Mouse (Mus musculus): Measurements from ENCODE around the gene Fubp1. TPM values are rescaled to one million over a fixed set of nuclear protein-coding genes. Genes with fewer than 3 reads are reported as not detected.

Gene Fubp1
- polyA plus RNA-seq, 1 experiment from 2014 or later = 452 TPM

- no peak for DNase-seq (ENCODE audit: low spot score)
- Histone ChIP-seq H3K4me2 (ENCODE audit: low read depth, severe bottlenecking) (no peak overlapping the region), H3K4me1 (ENCODE audit: control insufficient read depth, insufficient read depth, low read length) (no peaks in the 10 kb centered on the region), H3K9ac (ENCODE audit: low read length) (no peak overlapping the region), H3K27ac (replicated peaks; ENCODE audit: low read depth, low read length) (no peak overlapping the region), H3K36me3 (ENCODE audit: control insufficient read depth, insufficient read depth, low read length) (no peaks in the 10 kb centered on the region), H3K4me3 (ENCODE audit: low read depth, low read length) (no peak overlapping the region), H3K9me3 (ENCODE audit: control insufficient read depth, low read length) (no peaks in the 10 kb centered on the region), H3K27me3 (ENCODE audit: control insufficient read depth, insufficient read depth, low read length) (no peaks in the 10 kb centered on the region)
- WGBS = 71% methylated on average over 3 of the region's 3 CpGs
- ATAC-seq (ENCODE audit: insufficient number of reproducible peaks, low FRiP score, low TSS enrichment, low read depth) = no peak
Observed at GRCm38 (mm10) chr3:152199125-152199524, 11.1 kb upstream of the Fubp1 start.

GRCm38 (mm10) chr3:152201181-152201580, 9.0 kb upstream of the Fubp1 start:
- no peak for ATAC-seq (ENCODE audit: insufficient number of reproducible peaks, low FRiP score, low TSS enrichment, low read depth)
- H3K27ac ChIP-seq (replicated peaks; ENCODE audit: low read depth, low read length) = no peak overlapping the region
- WGBS = 85% methylated on average over 3 of the region's 3 CpGs

GRCm38 (mm10) chr3:152201651-152202050, 8.6 kb upstream of the Fubp1 start:
- ATAC-seq (ENCODE audit: insufficient number of reproducible peaks, low FRiP score, low TSS enrichment, low read depth) (no peak), DNase-seq (ENCODE audit: low spot score) (no peak)
- Histone ChIP-seq H3K36me3 (ENCODE audit: control insufficient read depth, insufficient read depth, low read length) (no peaks in the 10 kb centered on the region), H3K9ac (ENCODE audit: low read length) (no peak overlapping the region), H3K4me3 (ENCODE audit: low read depth, low read length) (no peak overlapping the region), H3K27me3 (ENCODE audit: control insufficient read depth, insufficient read depth, low read length) (no peaks in the 10 kb centered on the region), H3K9me3 (ENCODE audit: control insufficient read depth, low read length) (no peaks in the 10 kb centered on the region), H3K4me1 (ENCODE audit: control insufficient read depth, insufficient read depth, low read length) (no peaks in the 10 kb centered on the region), H3K4me2 (ENCODE audit: low read depth, severe bottlenecking) (no peak overlapping the region), H3K27ac (replicated peaks; ENCODE audit: low read depth, low read length) (no peak overlapping the region)
- 57% methylated on average over 2 of the region's 2 CpGs for WGBS

More at GRCm38 (mm10) chr3:152201181-152201580, 9.0 kb upstream of the Fubp1 start:
- Histone ChIP-seq H3K9ac (ENCODE audit: low read length) (no peak overlapping the region), H3K9me3 (ENCODE audit: control insufficient read depth, low read length) (no peaks in the 10 kb centered on the region), H3K4me2 (ENCODE audit: low read depth, severe bottlenecking) (no peak overlapping the region), H3K36me3 (ENCODE audit: control insufficient read depth, insufficient read depth, low read length) (no peaks in the 10 kb centered on the region), H3K4me1 (ENCODE audit: control insufficient read depth, insufficient read depth, low read length) (no peaks in the 10 kb centered on the region), H3K4me3 (ENCODE audit: low read depth, low read length) (no peak overlapping the region), H3K27me3 (ENCODE audit: control insufficient read depth, insufficient read depth, low read length) (no peaks in the 10 kb centered on the region)
- DNase-seq (ENCODE audit: low spot score) = no peak

GRCm38 (mm10) chr3:152202942-152203341, 7.3 kb upstream of the Fubp1 start:
- Histone ChIP-seq H3K27ac (replicated peaks; ENCODE audit: low read depth, low read length) (no peak overlapping the region), H3K4me2 (ENCODE audit: low read depth, severe bottlenecking) (no peak overlapping the region), H3K36me3 (ENCODE audit: control insufficient read depth, insufficient read depth, low read length) (no peaks in the 10 kb centered on the region), H3K4me3 (ENCODE audit: low read depth, low read length) (no peak overlapping the region), H3K4me1 (ENCODE audit: control insufficient read depth, insufficient read depth, low read length) (no peaks in the 10 kb centered on the region), H3K27me3 (ENCODE audit: control insufficient read depth, insufficient read depth, low read length) (no peaks in the 10 kb centered on the region), H3K9ac (ENCODE audit: low read length) (no peak overlapping the region), H3K9me3 (ENCODE audit: control insufficient read depth, low read length) (no peaks in the 10 kb centered on the region)
- no peak for DNase-seq (ENCODE audit: low spot score)
- no peak for ATAC-seq (ENCODE audit: insufficient number of reproducible peaks, low FRiP score, low TSS enrichment, low read depth)

- Histone ChIP-seq H3K27ac (replicated peaks; ENCODE audit: low read depth, low read length) (no peak overlapping the region), H3K4me1 (ENCODE audit: control insufficient read depth, insufficient read depth, low read length) (no peaks in the 10 kb centered on the region), H3K4me3 (ENCODE audit: low read depth, low read length) (no peak overlapping the region), H3K36me3 (ENCODE audit: control insufficient read depth, insufficient read depth, low read length) (no peaks in the 10 kb centered on the region), H3K4me2 (ENCODE audit: low read depth, severe bottlenecking) (no peak overlapping the region), H3K27me3 (ENCODE audit: control insufficient read depth, insufficient read depth, low read length) (no peaks in the 10 kb centered on the region), H3K9ac (ENCODE audit: low read length) (no peak overlapping the region), H3K9me3 (ENCODE audit: control insufficient read depth, low read length) (no peaks in the 10 kb centered on the region)
- no peak for DNase-seq (ENCODE audit: low spot score)
- WGBS = 89% methylated on average over 6 of the region's 6 CpGs
- no peak for ATAC-seq (ENCODE audit: insufficient number of reproducible peaks, low FRiP score, low TSS enrichment, low read depth)
Observed at GRCm38 (mm10) chr3:152203411-152203810, 6.8 kb upstream of the Fubp1 start.

- Histone ChIP-seq H3K4me2 (ENCODE audit: low read depth, severe bottlenecking) (no peak overlapping the region), H3K36me3 (ENCODE audit: control insufficient read depth, insufficient read depth, low read length) (no peaks in the 10 kb centered on the region)
Observed at GRCm38 (mm10) chr3:152203996-152204395, 6.2 kb upstream of the Fubp1 start.

GRCm38 (mm10) chr3:152204577-152204976, 5.6 kb upstream of the Fubp1 start:
- WGBS = 78% methylated on average over 3 of the region's 3 CpGs
- Histone ChIP-seq H3K27ac (replicated peaks; ENCODE audit: low read depth, low read length) (no peak overlapping the region), H3K4me1 (ENCODE audit: control insufficient read depth, insufficient read depth, low read length) (peaks cover 2% of the 10 kb centered on the region; the same call in 1 of the 2 replicates), H3K27me3 (ENCODE audit: control insufficient read depth, insufficient read depth, low read length) (no peaks in the 10 kb centered on the region), H3K9ac (ENCODE audit: low read length) (no peak overlapping the region), H3K4me2 (ENCODE audit: low read depth, severe bottlenecking) (no peak overlapping the region), H3K4me3 (ENCODE audit: low read depth, low read length) (no peak overlapping the region), H3K9me3 (ENCODE audit: control insufficient read depth, low read length) (no peaks in the 10 kb centered on the region), H3K36me3 (ENCODE audit: control insufficient read depth, insufficient read depth, low read length) (no peaks in the 10 kb centered on the region)
- no peak for DNase-seq (ENCODE audit: low spot score)
- no peak for ATAC-seq (ENCODE audit: insufficient number of reproducible peaks, low FRiP score, low TSS enrichment, low read depth)

More at GRCm38 (mm10) chr3:152203996-152204395, 6.2 kb upstream of the Fubp1 start:
- H3K9ac ChIP-seq (ENCODE audit: low read length) = no peak overlapping the region
- peaks cover under 1% of the 10 kb centered on the region; the same call in 1 of the 2 replicates for H3K4me1 ChIP-seq (ENCODE audit: control insufficient read depth, insufficient read depth, low read length)
- ATAC-seq (ENCODE audit: insufficient number of reproducible peaks, low FRiP score, low TSS enrichment, low read depth) = no peak
- H3K4me3 ChIP-seq (ENCODE audit: low read depth, low read length) = no peak overlapping the region
- 58% methylated on average over 3 of the region's 3 CpGs for WGBS
- H3K9me3 ChIP-seq (ENCODE audit: control insufficient read depth, low read length) = no peaks in the 10 kb centered on the region
- no peaks in the 10 kb centered on the region for H3K27me3 ChIP-seq (ENCODE audit: control insufficient read depth, insufficient read depth, low read length)
- DNase-seq (ENCODE audit: low spot score) = no peak
- no peak overlapping the region for H3K27ac ChIP-seq (replicated peaks; ENCODE audit: low read depth, low read length)

- Histone ChIP-seq H3K9ac (ENCODE audit: low read length) (no peak overlapping the region), H3K27me3 (ENCODE audit: control insufficient read depth, insufficient read depth, low read length) (no peaks in the 10 kb centered on the region), H3K4me3 (ENCODE audit: low read depth, low read length) (no peak overlapping the region), H3K4me2 (ENCODE audit: low read depth, severe bottlenecking) (no peak overlapping the region), H3K9me3 (ENCODE audit: control insufficient read depth, low read length) (no peaks in the 10 kb centered on the region), H3K36me3 (ENCODE audit: control insufficient read depth, insufficient read depth, low read length) (no peaks in the 10 kb centered on the region), H3K4me1 (ENCODE audit: control insufficient read depth, insufficient read depth, low read length) (peaks cover 4% of the 10 kb centered on the region; the same call in 1 of the 2 replicates), H3K27ac (replicated peaks; ENCODE audit: low read depth, low read length) (no peak overlapping the region)
- 92% methylated on average over 4 of the region's 4 CpGs for WGBS
- DNase-seq (ENCODE audit: low spot score) (no peak), ATAC-seq (ENCODE audit: insufficient number of reproducible peaks, low FRiP score, low TSS enrichment, low read depth) (no peak)
Observed at GRCm38 (mm10) chr3:152207156-152207555, 3.1 kb upstream of the Fubp1 start.

Measured in limb, embryonic 11.5 days (tissue).